Mouse (Mus musculus) frontal cortex, postnatal 10 days (tissue): ENCODE results near the gene Tet1.
"Not testable (repeated sequence)": the region's sequence is repeated elsewhere in the genome, so short reads cannot be mapped to it uniquely, and the experiment has no call there.

Source experiments
- DNase-seq, 2 experiments: peaks; one replicate each; pipeline ENCODE4 v3.0.0; 2022; ENCODE audit warnings: low spot score in 2 of 2, mixed read lengths in 1 of 2

Tet1 gene

GRCm38 (mm10) chr10:62908896-62909295 lies at the start of gene Tet1:
Tet1 (minus strand) TSS chr10:62908996.
- not testable (repeated sequence) for DNase-seq

- no peak for DNase-seq
These were observed 39.8 kb upstream of the Tet1 start for GRCm38 (mm10) chr10:62948551-62948950.

- peak; percentile 57 to 70 for DNase-seq
These were observed 38.1 kb upstream of the Tet1 start, which contains the start of gene Dna2 for GRCm38 (mm10) chr10:62946738-62947471. Dna2 (plus strand) TSS chr10:62947026.

- no peak for DNase-seq
These were observed 36.3 kb upstream of the Tet1 start for GRCm38 (mm10) chr10:62944975-62945580.

- DNase-seq, result no peak
These were observed 23.6 kb upstream of the Tet1 start for GRCm38 (mm10) chr10:62932381-62932780.

- DNase-seq, result no peak
These were observed 15.4 kb upstream of the Tet1 start for GRCm38 (mm10) chr10:62924096-62924635.

GRCm38 (mm10) chr10:62920766-62921156 lies 12.0 kb upstream of the Tet1 start:
- DNase-seq, result no peak

GRCm38 (mm10) chr10:62919925-62920765 lies 11.3 kb upstream of the Tet1 start, which contains the start of gene Slc25a16:
Slc25a16 (plus strand) TSS chr10:62920633.
- DNase-seq, result peak; percentile 84 to 93

- no peak for DNase-seq
These were observed 10.2 kb upstream of the Tet1 start for GRCm38 (mm10) chr10:62918985-62919384.

GRCm38 (mm10) chr10:62911120-62911519 lies 2.3 kb upstream of the Tet1 start:
- no peak for DNase-seq

GRCm38 (mm10) chr10:62906336-62906735 lies 2.5 kb downstream of the Tet1 start:
- DNase-seq, result no peak

- DNase-seq, result no peak
These were observed 6.0 kb downstream of the Tet1 start for GRCm38 (mm10) chr10:62902829-62903228.

GRCm38 (mm10) chr10:62901826-62902225 lies 7.0 kb downstream of the Tet1 start:
- DNase-seq, result no peak

- no peak for DNase-seq
These were observed 8.7 kb downstream of the Tet1 start for GRCm38 (mm10) chr10:62900144-62900543.

- no peak for DNase-seq
These were observed 10.7 kb downstream of the Tet1 start for GRCm38 (mm10) chr10:62898061-62898460.

- DNase-seq, result no peak
These were observed 11.4 kb downstream of the Tet1 start for GRCm38 (mm10) chr10:62897437-62897836.

- no peak for DNase-seq
These were observed 12.0 kb downstream of the Tet1 start for GRCm38 (mm10) chr10:62896774-62897173.

- no peak for DNase-seq
These were observed 12.8 kb downstream of the Tet1 start for GRCm38 (mm10) chr10:62896035-62896434.

- DNase-seq, result no peak
These were observed 13.4 kb downstream of the Tet1 start for GRCm38 (mm10) chr10:62895386-62895785.

GRCm38 (mm10) chr10:62894447-62894846 lies 14.3 kb downstream of the Tet1 start:
- DNase-seq, result no peak

- DNase-seq, result no peak
These were observed 15.4 kb downstream of the Tet1 start for GRCm38 (mm10) chr10:62893356-62893884.
